Mouse (Mus musculus): ENCODE data around the gene Ugt1a10. TPM values are rescaled to one million over a fixed set of nuclear protein-coding genes. Genes with fewer than 3 reads are reported as not detected.

Gene Ugt1a10
- total RNA-seq, 2 experiments from 2014 or later = not detected

DNA sequence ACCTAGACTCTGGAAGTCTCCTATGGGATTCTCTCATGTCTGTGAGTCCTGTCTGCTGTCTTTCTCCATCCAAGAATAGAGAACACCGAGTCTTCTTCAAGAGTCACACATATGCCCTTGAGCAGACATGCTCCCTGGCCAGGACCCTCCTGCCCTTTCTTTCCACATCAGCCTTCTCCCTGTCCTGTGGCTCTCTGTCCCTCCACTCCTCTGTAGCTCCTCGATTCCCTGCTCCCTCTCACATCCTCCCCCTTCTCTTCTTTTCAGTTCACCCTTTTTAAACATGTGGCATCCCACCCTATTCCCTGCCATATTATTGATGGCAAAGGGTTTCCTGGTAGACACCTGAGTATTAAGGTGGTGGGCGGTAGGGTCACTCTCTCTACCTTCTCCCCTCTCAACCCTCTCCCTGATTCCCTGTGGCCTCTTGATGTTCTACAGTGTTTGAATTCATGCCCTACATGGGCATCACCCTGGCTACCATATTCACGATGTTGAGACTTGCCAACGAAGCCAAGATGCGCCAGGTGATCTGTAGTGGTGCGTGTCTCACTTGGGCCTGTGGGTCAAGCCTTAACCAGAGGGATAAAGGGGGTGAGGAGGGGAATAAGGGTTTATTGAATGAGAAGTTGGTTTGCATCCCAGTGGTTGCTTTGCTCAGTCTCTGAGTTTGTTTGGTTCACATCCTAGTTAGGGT is 176.8 kb downstream of the Ugt1a10 start:
- peak; percentile 9 for DNase-seq

DNA sequence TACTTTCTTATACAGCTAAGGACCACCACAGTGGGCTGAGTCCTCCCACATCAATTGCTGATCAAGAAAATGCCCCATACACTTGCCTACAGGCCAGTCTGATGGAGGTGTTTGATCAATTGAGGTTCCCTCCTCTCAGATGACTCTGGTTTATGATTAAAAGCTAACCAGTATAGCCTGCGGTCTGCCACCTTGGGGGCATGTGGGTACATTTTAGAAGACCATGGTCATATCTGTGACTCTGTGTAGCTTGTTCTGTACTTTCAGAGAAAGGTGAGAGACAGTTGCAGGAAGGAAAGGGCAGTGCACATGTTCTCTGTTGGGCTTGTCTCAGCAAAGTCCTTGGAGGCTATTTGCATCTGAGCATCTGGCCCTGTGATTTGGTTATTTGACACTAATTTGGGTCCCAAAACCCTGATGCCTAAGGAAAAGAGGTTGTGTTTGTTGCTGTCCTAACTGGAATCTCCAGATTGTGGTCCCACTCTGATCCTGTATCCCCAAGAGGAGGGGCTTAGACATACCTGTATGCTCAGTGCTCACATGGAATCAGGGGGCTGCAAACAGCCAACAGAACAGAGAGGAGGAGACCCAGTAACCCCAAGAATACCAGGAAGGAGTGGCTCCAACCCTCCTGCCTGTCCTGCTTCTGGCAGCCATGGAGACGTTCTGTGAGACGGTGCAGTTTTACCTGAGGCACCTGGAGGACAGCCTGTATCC is 177.6 kb downstream of the Ugt1a10 start:
- DNase-seq = no peak

DNA sequence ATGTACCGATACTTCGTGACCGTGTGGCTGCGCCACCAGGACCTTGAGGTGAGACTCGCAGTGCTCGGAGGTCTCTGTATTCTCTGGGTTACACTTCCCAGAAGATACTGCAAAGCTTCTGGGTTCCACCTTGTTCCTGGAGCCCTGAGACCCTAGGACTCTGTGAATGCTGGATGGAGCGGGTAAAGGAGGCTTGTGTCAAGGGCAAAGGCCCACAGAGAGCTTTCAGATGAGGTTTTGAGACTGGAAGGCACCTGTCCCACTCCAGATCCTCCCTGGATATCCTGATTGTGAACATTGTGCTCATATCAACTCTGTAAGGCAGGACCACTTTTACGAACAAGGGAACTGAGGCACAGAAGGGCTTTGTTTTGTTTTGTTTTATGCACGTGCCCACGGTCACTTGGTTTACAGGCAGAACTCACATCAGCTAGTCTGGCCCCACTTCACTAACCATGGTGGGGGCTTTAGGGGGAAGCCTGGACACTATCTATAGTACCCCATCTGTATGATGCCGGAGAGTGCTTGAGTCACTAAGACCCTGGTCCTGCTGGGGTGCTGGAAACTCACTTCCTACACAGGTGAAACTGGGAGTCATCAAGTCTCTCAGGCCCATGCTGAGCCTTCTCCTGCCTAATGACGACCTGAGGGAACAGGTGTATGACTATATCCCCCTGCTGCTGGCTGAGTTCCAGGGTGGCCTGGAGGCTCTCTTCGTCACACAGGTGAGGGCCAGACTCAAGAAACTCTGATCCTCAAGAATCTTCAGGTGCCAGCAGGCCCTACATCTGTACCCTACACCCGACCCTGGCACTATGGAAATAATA is 178.4 kb downstream of the Ugt1a10 start:
- no peak for DNase-seq

DNA sequence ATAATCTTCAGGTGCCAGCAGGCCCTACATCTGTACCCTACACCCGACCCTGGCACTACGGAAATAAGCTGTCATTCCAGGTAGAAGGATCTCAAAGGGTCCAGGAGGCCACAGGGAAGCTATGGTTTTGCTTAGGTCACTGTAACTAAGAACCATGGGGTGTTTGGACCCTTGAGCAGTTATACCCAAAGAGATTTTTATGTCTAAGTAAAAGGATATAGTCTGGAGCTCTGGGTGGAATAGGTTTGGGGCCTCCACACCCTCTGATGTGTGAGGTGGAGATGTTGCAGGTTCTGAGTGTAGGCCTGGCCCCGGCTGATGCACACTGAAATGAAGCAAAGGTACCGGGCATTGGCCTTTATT is 179.0 kb downstream of the Ugt1a10 start:
- no peak for DNase-seq

DNA sequence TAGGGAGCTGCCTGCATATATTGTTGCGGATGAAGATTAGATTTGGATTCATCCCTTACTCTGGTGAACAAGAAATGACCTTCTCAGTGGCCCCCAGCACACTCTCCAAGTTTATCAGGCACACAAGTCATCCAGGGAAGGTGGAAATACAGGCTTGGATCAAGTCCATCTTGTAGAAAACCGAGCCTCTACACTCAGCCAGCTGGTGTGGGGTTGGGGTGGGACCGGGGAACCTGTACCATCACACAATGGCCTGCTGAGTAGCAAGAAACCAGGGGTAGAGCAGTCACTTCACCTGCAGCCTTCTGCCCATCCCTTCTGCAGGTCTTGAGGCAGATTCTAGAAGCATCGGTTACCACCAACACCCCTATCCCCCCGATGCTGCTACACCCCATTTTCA is 179.5 kb downstream of the Ugt1a10 start:
- no peak for DNase-seq

DNA sequence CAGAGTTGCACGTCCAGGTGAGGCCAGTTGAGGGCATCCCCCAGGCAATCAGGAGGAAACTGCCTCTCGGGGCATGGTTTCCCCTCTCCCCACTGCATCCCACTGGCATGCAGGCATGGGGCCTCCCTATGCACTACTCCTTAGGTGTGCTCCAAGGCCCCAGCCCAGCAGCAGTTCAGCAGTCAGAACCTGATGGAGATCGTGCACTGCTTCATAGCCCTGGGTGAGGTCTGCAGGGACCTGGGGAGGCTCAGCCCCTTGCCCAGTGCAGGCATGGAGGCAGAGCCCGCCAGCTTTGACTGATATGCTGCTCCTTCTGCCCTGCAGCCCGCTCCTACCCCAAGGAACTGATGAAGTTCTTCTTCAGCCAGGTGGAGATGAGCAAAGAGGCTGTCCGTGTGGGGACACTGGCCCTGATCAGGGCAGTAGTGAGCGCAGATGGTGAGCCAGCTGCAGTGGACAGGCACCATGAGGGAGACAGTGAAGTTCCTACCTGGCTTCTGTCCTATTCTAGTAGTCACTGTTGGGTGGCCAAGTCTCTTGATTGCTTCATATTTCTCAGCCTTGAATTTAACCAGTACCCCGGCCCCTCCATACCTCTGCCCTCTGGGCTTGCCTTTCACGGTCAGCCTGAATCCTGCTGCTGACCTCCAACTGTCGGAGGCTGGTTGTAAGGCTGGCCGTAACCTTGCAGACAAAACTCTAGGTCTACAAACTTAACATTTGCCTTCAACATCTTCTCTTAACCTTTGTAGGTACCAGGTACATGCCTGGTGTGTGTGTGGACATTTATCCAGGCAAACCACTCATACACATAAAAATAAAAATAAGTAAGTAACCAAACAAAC is 180.1 kb downstream of the Ugt1a10 start:
- no peak for DNase-seq

DNA sequence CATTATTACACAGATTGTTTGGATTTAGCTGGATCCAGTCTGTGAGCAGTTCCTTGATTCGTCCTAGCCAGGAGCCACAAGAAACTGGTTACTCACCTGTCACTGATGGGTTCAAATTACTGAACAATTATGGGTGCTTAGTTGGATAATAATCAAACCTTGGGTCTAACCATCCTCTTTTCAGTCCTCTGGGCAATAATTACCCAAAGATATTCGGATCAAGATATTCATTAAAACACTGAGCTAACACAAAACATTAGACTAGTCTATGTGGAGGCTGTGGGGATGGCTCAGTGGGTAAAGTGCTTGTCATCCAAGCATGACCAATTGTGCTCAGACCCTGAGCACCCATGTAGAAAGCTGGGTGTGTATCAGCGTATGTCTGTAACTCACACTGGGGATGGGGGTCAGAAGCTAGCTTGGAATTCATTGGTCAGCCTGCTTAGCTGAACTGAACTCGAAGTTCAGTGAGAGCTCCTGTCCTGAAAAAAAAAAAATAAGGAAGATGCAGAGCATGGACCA is 180.8 kb downstream of the Ugt1a10 start:
- DNase-seq = no peak

DNA sequence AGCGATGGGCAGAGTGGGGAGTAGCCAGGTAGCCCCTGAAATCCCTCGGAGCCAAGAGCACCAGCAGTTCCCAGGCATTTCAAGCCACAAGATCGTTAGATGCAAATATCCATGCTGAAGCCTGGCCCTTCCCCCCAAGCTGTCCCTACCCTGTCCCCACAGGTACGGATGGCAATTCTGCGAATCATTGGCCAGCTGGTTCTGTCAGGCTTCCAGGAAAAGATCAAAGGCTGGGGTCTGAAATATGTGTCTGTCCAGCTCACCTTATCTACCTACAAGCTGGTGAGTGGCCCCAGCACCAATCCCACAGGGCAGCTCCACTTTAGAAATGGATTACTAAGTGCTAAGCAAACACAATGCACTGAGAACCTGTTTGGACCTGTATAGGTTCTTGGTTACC is 182.1 kb downstream of the Ugt1a10 start:
- DNase-seq = no peak

DNA sequence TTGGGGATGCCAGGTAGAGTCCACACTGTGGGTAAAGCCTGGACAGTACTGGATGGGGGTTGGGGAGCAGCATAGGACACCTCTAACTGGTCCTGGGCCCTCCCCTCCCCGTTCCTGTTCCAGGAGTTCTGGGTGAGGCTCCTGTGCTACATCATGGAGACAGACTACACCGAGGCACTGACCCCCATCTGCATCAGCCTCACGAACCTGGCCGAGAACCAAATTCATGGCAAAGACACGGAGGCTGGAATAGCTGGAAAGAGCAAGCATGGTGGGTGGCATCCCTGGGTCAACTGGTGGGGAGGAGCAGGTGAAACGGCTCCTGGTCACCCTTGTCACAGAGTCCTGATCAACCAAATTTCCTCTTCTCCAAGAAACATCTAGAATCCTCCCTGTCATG is 183.6 kb downstream of the Ugt1a10 start:
- DNase-seq = no peak

DNA sequence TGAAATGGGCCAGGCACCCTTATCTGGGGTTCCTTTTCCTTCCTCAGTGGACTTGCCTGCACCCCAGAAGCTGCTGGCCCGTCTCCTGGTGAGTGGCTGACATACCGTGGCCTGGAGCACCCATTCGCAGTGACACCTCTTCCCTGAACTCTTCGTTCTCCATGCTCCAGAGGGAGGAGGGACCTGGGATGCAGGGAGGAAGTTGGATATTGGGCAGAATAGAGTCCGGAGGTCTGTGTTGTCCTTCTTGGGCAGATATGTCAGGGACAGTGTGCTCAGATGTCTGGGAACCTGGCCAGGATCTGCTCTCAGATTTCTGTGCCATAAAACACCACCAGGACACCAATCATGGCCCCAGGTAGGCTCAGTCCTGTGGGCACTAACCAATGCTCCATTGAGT is 184.9 kb downstream of the Ugt1a10 start:
- no peak for DNase-seq

DNA sequence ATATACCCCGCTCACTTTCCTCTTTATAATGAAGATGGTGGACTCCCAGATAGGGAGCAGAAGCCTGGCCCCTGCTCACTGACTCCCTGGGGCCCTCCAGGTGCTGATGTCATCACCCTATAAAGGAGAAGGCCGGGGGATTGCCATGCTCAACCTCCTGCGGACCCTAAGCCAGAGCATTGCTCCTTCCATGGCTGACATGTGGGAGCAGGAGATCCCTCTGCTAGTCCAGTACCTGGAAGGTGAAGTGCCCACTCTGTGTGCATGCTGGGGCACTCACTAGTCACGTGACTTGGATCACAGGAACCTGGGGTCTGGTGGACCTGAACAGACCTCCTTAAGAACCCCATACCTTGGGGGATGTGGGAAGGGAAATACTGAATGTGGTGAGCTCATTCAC is 185.4 kb downstream of the Ugt1a10 start:
- no peak for DNase-seq

DNA sequence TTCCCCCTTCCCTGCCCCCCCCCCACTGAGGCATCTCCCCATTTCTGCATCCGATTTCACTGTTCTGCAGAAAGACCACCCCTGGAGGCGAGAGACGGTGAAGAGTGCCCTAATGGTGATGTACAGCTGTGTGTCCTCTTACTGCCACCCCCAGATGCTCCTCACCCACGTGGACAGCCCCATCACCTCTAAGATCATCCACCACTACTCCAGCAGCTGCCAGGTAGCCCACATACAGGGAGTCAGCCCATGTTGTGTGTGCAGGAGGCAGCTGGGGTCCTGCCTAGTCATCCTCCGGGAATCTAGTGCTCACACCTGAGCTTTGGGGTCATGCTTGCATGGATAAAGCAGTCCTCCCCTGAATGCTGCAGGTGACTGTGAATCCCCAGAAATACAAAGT is 188.7 kb downstream of the Ugt1a10 start:
- DNase-seq = no peak

DNA sequence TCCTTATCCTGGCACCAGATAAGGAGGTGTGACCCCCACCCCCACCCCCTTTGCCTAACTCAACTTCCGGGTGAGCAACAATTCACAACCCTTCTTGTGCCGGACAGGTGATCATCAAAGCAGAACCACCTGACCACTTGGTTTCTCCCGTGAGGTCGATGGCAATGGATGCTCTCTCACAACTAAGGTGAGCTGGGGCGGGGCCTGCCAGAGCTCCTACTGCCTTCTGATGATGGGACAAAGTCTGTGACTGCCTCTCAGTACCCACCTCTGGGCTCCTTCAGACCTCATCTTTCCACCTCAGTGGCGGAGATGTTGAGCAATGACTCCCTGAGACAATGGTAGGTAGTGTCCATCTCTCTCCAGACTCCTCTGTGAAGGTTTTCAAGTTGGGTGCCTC is 190.7 kb downstream of the Ugt1a10 start:
- no peak for DNase-seq

DNA sequence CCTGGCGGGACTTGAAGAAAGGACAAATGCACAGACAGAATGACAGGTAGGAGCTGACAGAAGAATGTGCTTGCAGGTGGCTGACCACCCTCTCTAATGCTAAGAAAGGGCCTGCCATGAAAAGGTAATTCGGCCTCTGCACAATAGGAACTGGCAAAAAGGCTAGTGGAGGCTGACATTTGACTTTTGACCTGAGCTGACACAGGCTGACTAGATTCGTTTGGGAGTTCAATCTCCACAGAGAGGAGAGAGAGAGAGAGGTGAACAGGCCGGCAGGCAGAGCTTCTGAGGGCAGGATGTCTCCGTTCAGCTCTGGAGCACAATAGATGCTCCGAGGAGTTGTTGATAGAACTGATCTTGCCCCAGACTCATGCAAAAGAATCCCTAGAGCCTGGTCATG is 191.2 kb downstream of the Ugt1a10 start:
- DNase-seq = no peak

DNA sequence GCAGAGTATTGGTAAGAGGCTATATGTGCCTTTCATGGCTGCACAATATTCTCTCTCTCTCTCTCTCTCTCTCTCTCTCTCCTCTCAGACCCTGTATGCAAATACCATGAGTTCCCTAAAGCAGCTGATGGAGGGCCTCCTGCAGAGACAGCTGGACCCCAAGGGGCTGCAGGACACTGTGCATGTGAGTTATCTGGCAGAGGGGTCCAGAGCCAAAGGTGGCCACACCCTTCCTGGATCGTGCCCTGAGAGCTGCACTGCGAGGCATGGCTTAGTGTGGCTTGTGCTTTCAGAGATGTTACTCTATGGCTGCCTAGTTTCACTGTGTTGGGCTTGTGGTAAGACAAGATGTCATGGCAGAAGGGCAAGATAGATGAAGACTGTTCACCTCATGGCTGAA is 192.5 kb downstream of the Ugt1a10 start:
- no peak for DNase-seq

DNA sequence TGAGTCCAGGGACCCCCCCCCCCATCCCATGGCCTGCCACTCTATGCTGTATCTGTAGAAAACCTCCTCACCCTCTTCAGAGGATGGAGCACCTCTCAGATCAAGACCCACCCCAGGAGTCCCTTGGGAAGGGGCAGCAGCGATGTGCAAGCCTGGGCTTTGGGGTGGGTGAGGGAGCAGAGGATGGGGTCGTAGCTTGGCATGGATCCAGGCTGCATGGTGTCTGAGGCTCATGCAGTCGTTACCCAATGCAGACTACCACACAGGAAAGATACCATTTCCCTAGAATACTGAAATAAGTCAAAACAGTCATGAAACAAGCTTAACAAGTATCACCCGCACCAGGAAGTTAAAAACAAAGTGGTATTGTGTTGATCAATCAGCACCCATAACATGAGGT is 193.5 kb downstream of the Ugt1a10 start:
- no peak for DNase-seq

DNA sequence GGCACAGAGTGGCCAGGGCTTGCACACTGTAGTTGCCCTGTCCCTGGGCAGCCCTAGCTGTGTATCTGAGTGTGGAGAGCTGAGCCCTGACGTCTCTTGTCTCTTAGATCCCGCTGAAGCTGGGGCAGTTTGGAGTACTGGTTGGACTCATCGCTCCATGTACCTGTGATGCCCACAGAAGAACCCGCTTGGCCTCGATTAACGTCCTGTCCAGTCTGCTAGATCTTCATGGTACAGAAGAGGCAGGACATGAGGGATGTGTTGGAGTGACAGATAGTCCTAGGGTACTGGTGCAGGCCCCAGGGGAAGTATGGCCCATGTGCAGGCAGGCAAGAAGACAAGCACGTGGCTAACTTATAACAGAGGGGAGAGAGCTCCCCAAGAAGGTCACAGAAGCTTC is 194.4 kb downstream of the Ugt1a10 start:
- no peak for DNase-seq

DNA sequence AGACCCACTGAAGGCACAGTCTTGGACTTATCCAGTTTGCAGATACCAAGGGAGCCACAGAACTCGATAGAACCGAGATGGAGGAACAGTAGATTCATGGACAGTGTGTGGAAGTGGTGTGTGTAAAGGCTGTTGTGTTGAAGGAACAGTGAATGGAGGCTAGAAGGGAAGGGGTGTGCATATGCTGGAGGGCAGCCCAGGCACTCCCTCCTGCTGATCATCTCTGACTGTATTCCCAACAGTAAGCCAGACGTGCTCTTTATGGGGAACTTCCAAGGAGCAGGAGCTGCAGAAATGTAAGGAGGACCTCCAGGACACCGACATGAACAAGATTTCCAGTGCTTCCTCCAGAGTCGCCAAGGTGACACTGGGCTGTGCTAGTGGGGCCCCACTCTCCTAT is 194.8 kb downstream of the Ugt1a10 start:
- DNase-seq = no peak

DNA sequence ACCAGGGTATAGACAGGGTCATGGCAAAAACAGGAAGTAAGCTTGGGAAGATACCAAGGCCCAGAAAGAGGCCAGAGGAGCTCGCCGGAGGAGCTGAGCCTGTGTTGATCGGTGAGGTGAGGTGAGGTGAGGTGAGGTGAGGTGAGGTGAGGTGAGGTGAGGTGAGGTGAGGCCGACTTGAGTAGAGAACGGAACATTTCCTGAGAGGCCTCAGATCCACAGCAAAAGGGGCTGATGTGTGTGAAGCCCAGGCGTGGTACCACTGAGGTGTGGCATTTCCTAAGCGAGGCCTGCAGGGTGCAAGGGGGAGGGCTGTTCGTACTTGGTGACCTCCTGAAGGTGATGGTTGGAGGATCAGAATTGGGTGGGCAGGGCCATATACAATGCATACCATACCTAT is 197.9 kb downstream of the Ugt1a10 start:
- no peak for DNase-seq

DNA sequence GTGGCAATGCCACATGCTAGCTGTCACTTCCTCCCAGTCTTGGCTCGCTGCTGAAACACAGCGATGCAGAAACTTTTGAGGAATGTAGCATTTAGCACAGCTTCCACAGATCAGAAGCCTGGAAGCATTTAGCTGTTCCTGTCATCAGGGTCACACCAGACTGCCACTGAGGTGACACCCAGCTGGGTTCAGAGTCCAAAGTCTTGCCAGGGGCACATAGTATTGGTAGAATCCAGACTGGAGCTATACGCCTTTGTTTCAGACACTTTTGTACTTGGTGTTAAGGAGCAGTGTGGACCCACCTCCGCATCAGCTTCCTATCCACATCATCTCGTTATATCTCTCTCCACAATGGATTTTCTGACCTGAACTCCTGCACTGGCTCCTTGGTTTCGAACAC is 198.4 kb downstream of the Ugt1a10 start:
- DNase-seq = no peak

DNA sequence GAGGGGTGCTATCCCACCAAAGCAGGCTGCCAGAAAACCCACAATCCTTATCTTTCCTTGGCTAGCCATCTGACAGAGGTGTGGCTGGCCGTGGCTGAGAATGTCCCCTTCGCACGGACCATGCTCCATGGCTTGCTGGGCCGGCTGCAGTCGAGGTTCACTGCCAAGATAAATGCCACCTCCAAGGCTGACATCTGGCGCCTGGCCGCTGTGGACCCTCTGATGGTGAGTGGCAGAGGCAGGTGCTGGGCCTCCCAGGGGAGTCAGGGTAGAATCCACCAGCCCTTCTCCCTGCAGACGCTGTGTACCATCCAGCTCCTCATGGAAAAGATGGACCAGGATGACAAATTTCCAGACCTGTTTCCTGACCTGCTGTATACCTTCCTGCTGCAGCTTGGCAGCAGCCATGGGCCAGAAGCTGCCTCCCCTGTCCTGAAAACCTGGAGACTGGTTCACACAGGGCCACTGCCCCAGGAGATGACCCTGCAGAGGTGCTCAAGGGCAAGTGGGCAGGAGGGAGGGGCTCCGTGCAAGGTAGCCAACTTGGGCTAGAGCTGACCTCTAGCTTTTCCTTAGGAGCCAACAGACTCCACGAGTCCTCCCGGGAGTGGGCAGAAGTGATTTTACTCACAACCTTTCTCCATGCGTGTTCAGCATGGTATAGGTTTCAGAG is 199.7 kb downstream of the Ugt1a10 start:
- DNase-seq = peak; percentile 72

DNA sequence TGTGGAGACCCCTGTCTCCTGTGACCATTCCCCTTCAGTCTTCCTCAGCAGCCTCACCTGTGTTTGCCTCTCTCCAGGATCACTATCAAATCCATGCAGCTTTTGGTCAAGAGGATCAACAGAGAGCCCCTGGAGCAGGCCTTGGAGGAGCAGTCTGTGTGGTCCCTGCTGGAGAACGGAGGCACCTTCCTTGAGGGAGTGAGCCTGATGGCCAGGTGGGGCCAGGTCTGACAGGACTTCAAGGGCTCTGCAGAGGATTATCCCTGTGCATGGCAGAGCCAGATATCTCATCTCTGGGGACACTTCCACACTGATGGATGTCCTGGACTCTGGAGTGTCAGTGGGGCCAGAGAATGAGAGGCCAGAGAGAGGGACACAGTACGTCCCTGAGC is 200.3 kb downstream of the Ugt1a10 start:
- no peak for DNase-seq

Data from gastrocnemius, postnatal 10 days (tissue).